Mouse (Mus musculus) layer of hippocampus, adult 8-10 months (tissue): ENCODE measurements at regions not wholly inside any gene's neighbourhood (a gene's known extent, or its start where the extent isn't known, plus 50 kb on each side); places are given as distances from the start of the nearest gene placed in this dataset.

Experiments
- DNase-seq, 2 experiments: peaks; one replicate each; pipeline ENCODE4 v3.0.0; 2022; ENCODE audit warnings: low spot score in 2 of 2

GRCm38 (mm10) chrX:161487691-161488090, 200.4 kb downstream of the Gm15262 start:
- DNase-seq = no peak

GRCm38 (mm10) chrX:161511341-161511740, 205.5 kb upstream of the Rai2 start:
- no peak for DNase-seq

- DNase-seq = no peak
Measured at GRCm38 (mm10) chrX:161523432-161524256, 193.2 kb upstream of the Rai2 start.

- DNase-seq = no peak
Measured at GRCm38 (mm10) chrX:161524257-161524646, 192.6 kb upstream of the Rai2 start.

GRCm38 (mm10) chrX:161537290-161537689, 179.6 kb upstream of the Rai2 start:
- DNase-seq = no peak

GRCm38 (mm10) chrX:161556896-161557295, 160.0 kb upstream of the Rai2 start:
- no peak for DNase-seq

- DNase-seq = no peak
Measured at GRCm38 (mm10) chrX:161558511-161558910, 158.4 kb upstream of the Rai2 start.

- DNase-seq = no peak
Measured at GRCm38 (mm10) chrX:161566435-161566834, 150.4 kb upstream of the Rai2 start.

GRCm38 (mm10) chrX:161582019-161582659, 134.7 kb upstream of the Rai2 start:
- DNase-seq = no peak

GRCm38 (mm10) chrX:161583872-161584271, 133.0 kb upstream of the Rai2 start:
- no peak for DNase-seq

- no peak for DNase-seq
Measured at GRCm38 (mm10) chrX:161633869-161634268, 83.0 kb upstream of the Rai2 start.

- no peak for DNase-seq
Measured at GRCm38 (mm10) chrX:161634342-161634741, 82.5 kb upstream of the Rai2 start.

GRCm38 (mm10) chrX:161635678-161636077, 81.2 kb upstream of the Rai2 start:
- peak; percentile 4 to 5 for DNase-seq

GRCm38 (mm10) chrX:161653106-161653505, 63.8 kb upstream of the Rai2 start:
- DNase-seq = no peak

GRCm38 (mm10) chrX:161660106-161660505, 56.8 kb upstream of the Rai2 start:
- DNase-seq = no peak

- no peak for DNase-seq
Measured at GRCm38 (mm10) chrX:161661936-161662335, 54.9 kb upstream of the Rai2 start.
